Mouse (Mus musculus) heart, adult 9 months (tissue): ENCODE results near the gene Esrra.
"Not testable (repeated sequence)": the region's sequence is repeated elsewhere in the genome, so short reads cannot be mapped to it uniquely, and the experiment has no call there.

Experiments
- DNase-seq, 2 experiments: peaks; one replicate each; pipeline ENCODE4 v3.0.0; 2022; ENCODE audit warnings: low spot score in 2 of 2

The Esrra gene

GRCm38 (mm10) chr19:6920741-6921636, 624 bp downstream of the Esrra start:
- DNase-seq: peak; percentile 54 to 67

GRCm38 (mm10) chr19:6919876-6920740, 1.5 kb downstream of the Esrra start:
- DNase-seq: peak in 1 of 2 experiments; percentile 60

- DNase-seq: no peak
These were observed 2.2 kb downstream of the Esrra start for GRCm38 (mm10) chr19:6919431-6919830.

- DNase-seq: no peak
These were observed 3.3 kb downstream of the Esrra start for GRCm38 (mm10) chr19:6918321-6918720.

GRCm38 (mm10) chr19:6916496-6916895, 5.1 kb downstream of the Esrra start:
- DNase-seq: no peak

- no peak for DNase-seq
These were observed 6.3 kb downstream of the Esrra start for GRCm38 (mm10) chr19:6915276-6915675.

- DNase-seq: no peak
These were observed 7.1 kb downstream of the Esrra start for GRCm38 (mm10) chr19:6914540-6914939.

- DNase-seq: no peak
These were observed 7.6 kb downstream of the Esrra start for GRCm38 (mm10) chr19:6913991-6914390.

GRCm38 (mm10) chr19:6913036-6913435, 8.6 kb downstream of the Esrra start:
- DNase-seq: no peak

- DNase-seq: no peak
These were observed 9.2 kb downstream of the Esrra start for GRCm38 (mm10) chr19:6912205-6912970.

GRCm38 (mm10) chr19:6911101-6912074, 10.2 kb downstream of the Esrra start:
- no peak for DNase-seq

GRCm38 (mm10) chr19:6910306-6910705, 11.3 kb downstream of the Esrra start:
- not testable (repeated sequence) for DNase-seq

- peak; percentile 89 to 92 for DNase-seq
These were observed 11.9 kb downstream of the Esrra start, which contains the start of the genes Trmt112 and Prdx5 for GRCm38 (mm10) chr19:6909507-6910289. Gene Trmt112 (plus strand): TSS chr19:6909698. Gene Prdx5 (minus strand): TSS chr19:6910106.

- no peak for DNase-seq
These were observed 12.6 kb downstream of the Esrra start for GRCm38 (mm10) chr19:6909021-6909420.

- no peak for DNase-seq
These were observed 13.6 kb downstream of the Esrra start for GRCm38 (mm10) chr19:6907811-6908540.

- no peak for DNase-seq
These were observed 14.5 kb downstream of the Esrra start for GRCm38 (mm10) chr19:6907094-6907493.

GRCm38 (mm10) chr19:6906199-6906598, 15.4 kb downstream of the Esrra start:
- no peak for DNase-seq

- no peak for DNase-seq
These were observed 16.0 kb downstream of the Esrra start for GRCm38 (mm10) chr19:6905498-6906159.
